Mouse (Mus musculus): ENCODE measurements around the gene Zfp36. TPM values are rescaled to one million over a fixed set of nuclear protein-coding genes. Genes with fewer than 3 reads are reported as not detected.

Gene Zfp36
- polyA plus RNA-seq, 1 experiment from 2014 or later: 18.5 TPM

DNA sequence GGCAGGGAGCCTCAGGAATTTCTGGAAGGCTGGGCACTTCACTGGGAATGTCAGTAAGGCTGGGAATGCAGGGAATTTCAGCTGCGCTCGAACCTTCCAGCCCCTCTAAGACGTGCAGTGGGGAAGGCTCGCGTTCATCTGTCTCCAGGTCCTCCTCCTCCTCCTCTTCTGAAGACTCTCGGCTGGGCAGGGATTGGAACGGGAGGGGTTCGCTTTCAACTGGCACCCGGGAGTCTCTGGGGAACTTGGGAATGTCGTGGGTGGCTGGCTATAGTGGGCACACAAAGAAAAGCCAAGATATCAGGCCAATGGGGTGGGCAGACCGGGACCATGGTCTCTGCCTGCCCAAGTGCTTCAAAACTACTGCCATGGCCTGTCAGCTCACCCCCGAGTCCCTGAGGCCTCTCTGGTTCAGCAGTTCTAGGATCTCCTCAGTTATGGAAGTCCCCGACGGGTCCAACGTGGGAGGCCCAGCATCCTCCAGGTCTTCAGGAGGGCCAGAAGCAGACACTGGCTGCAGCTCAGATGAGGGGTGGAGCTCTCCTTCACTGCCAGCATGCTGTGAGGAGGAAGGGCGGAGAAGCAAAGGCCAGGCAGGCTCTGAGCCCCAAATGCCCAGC is 17.5 kb downstream of the Zfp36 start:
- no peaks in the 10 kb centered on the region for H3K27me3 ChIP-seq (ENCODE audit: control insufficient read depth, insufficient read depth, low read length)
- no peaks in the 10 kb centered on the region for H3K9me3 ChIP-seq (replicated peaks; ENCODE audit: control insufficient read depth, low read length)
- ATAC-seq (replicated peaks; ENCODE audit: extremely low read depth, insufficient read depth, low FRiP score): no peak
- no peak overlapping the region for H3K4me3 ChIP-seq (ENCODE audit: low read length)
- no peak overlapping the region for H3K4me2 ChIP-seq (ENCODE audit: low read depth, low read length)
- peaks cover 15% of the 10 kb centered on the region for H3K4me1 ChIP-seq (ENCODE audit: control insufficient read depth, insufficient read depth, low read length)
- H3K36me3 ChIP-seq (ENCODE audit: control insufficient read depth, insufficient read depth): peaks cover 51% of the 10 kb centered on the region
- 61% methylated on average over 16 of the region's 16 CpGs for WGBS
- no peak overlapping the region for H3K9ac ChIP-seq (ENCODE audit: low read length)
- H3K27ac ChIP-seq (ENCODE audit: low read length): no peak overlapping the region

DNA sequence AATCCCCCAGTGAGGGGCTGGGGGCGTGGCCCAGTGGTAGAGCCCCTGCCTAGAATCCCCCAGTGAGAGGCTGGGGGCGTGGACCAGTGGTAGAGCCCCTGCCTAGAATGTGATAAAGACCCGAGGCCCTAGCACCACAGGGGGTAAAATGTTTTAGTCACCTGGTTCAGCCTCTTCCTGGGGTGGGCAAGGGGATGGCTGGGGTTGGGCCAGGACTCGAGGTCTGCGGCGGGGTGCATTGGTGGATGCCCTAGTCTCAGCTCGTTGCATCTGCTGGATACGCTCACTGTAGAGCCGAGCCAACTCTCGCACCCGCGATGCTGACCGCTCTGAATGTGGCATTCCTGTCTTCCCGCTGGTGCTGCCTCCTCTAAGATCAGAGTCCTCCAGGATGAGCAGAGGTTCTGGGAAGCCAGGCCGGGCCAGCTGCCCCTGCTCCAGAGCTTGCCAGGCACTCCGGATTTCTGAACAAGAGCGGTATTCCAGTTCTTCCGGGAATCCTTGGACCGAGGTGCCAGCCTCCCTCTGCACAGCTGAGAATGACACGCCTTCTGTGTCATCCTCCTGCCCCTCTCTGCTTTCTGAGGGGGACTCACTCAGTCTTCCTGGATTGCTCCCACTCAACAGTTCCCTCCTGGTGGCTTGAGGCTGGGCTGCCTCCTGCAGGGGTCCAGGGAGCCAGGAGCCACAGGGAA is 18.3 kb downstream of the Zfp36 start:
- ATAC-seq (replicated peaks; ENCODE audit: extremely low read depth, insufficient read depth, low FRiP score): no peak
- Histone ChIP-seq H3K9me3 (replicated peaks; ENCODE audit: control insufficient read depth, low read length) (no peaks in the 10 kb centered on the region), H3K4me1 (ENCODE audit: control insufficient read depth, insufficient read depth, low read length) (peaks cover 22% of the 10 kb centered on the region), H3K27me3 (ENCODE audit: control insufficient read depth, insufficient read depth, low read length) (no peaks in the 10 kb centered on the region), H3K4me2 (ENCODE audit: low read depth, low read length) (no peak overlapping the region), H3K36me3 (ENCODE audit: control insufficient read depth, insufficient read depth) (peaks cover 48% of the 10 kb centered on the region), H3K27ac (ENCODE audit: low read length) (no peak overlapping the region), H3K4me3 (ENCODE audit: low read length) (no peak overlapping the region), H3K9ac (ENCODE audit: low read length) (no peak overlapping the region)
- WGBS: 90% methylated on average over 20 of the region's 20 CpGs

- H3K9ac ChIP-seq (ENCODE audit: low read length): no peak overlapping the region
- H3K4me3 ChIP-seq (ENCODE audit: low read length): no peak overlapping the region
- H3K4me2 ChIP-seq (ENCODE audit: low read depth, low read length): no peak overlapping the region
- no peak overlapping the region for H3K27ac ChIP-seq (ENCODE audit: low read length)
- no peaks in the 10 kb centered on the region for H3K27me3 ChIP-seq (ENCODE audit: control insufficient read depth, insufficient read depth, low read length)
- ATAC-seq (replicated peaks; ENCODE audit: extremely low read depth, insufficient read depth, low FRiP score): no peak
- no peaks in the 10 kb centered on the region for H3K9me3 ChIP-seq (replicated peaks; ENCODE audit: control insufficient read depth, low read length)
- H3K36me3 ChIP-seq (ENCODE audit: control insufficient read depth, insufficient read depth): peaks cover 43% of the 10 kb centered on the region
- 83% methylated on average over 6 of the region's 6 CpGs for WGBS
- peaks cover 25% of the 10 kb centered on the region for H3K4me1 ChIP-seq (ENCODE audit: control insufficient read depth, insufficient read depth, low read length)
These were observed 19.8 kb downstream of the Zfp36 start for GRCm38 (mm10) chr7:28360291-28360690.

DNA sequence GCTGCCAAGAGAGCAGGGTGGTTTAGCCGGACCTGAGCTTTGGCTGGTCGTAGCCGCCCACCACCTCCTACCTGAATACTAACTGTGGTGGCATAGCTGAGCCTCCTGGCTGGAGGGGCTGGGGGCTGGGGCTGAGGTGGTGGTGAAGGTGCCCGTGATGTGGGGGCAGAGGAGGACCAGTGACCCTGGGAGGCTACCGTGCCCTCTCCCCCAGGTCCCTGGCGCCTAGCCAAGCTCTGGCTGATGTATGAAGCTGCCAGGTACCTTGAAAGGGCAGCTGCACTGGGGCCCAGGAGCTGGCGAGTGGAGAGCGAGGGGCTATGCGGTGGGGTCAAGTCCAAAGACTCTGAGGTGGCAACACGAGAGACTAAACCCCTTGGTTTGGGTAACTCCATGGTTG is 20.2 kb downstream of the Zfp36 start:
- Histone ChIP-seq H3K27me3 (ENCODE audit: control insufficient read depth, insufficient read depth, low read length) (no peaks in the 10 kb centered on the region), H3K4me1 (ENCODE audit: control insufficient read depth, insufficient read depth, low read length) (peaks cover 25% of the 10 kb centered on the region), H3K9me3 (replicated peaks; ENCODE audit: control insufficient read depth, low read length) (no peaks in the 10 kb centered on the region), H3K4me3 (ENCODE audit: low read length) (no peak overlapping the region), H3K9ac (ENCODE audit: low read length) (no peak overlapping the region), H3K36me3 (ENCODE audit: control insufficient read depth, insufficient read depth) (peaks cover 39% of the 10 kb centered on the region), H3K4me2 (ENCODE audit: low read depth, low read length) (no peak overlapping the region), H3K27ac (ENCODE audit: low read length) (no peak overlapping the region)
- ATAC-seq (replicated peaks; ENCODE audit: extremely low read depth, insufficient read depth, low FRiP score): no peak
- WGBS: 78% methylated on average over 10 of the region's 10 CpGs

- no peak for ATAC-seq (replicated peaks; ENCODE audit: extremely low read depth, insufficient read depth, low FRiP score)
- H3K36me3 ChIP-seq (ENCODE audit: control insufficient read depth, insufficient read depth): peaks cover 44% of the 10 kb centered on the region
- H3K9me3 ChIP-seq (replicated peaks; ENCODE audit: control insufficient read depth, low read length): no peaks in the 10 kb centered on the region
- no peak overlapping the region for H3K4me3 ChIP-seq (ENCODE audit: low read length)
- peaks cover 25% of the 10 kb centered on the region for H3K4me1 ChIP-seq (ENCODE audit: control insufficient read depth, insufficient read depth, low read length)
- peak overlapping the region; percentile 84 for H3K27ac ChIP-seq (ENCODE audit: low read length)
- WGBS: 57% methylated on average over 7 of the region's 7 CpGs
- H3K9ac ChIP-seq (ENCODE audit: low read length): peak overlapping the region; percentile 54; the same call in 1 of the 2 replicates
- no peaks in the 10 kb centered on the region for H3K27me3 ChIP-seq (ENCODE audit: control insufficient read depth, insufficient read depth, low read length)
- H3K4me2 ChIP-seq (ENCODE audit: low read depth, low read length): no peak overlapping the region
These were observed 21.6 kb downstream of the Zfp36 start for GRCm38 (mm10) chr7:28358431-28358830.

DNA sequence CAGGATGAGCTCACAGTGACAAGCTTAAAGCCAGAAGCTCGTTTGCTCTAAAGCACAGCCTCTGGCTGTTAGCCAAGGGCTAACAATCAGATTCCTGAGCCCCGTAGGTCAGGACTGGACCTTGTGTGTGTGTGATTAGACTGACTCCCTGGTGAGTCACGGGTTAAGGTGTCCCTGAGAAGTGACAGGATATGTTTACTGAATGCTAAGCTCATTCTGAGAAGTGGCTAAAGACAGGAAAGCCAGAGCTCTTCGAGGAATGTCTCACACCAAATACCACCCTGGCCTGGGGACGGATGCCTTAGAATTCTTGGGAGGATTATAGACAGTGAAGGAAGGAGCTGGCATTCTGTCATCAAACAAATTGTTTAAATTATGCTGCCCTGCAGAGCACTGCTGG is 22.1 kb downstream of the Zfp36 start:
- no peak overlapping the region for H3K4me3 ChIP-seq (ENCODE audit: low read length)
- ATAC-seq (replicated peaks; ENCODE audit: extremely low read depth, insufficient read depth, low FRiP score): peak; percentile 35
- WGBS: 2% methylated on average over 5 of the region's 5 CpGs
- H3K4me1 ChIP-seq (ENCODE audit: control insufficient read depth, insufficient read depth, low read length): peaks cover 25% of the 10 kb centered on the region
- peak overlapping the region; percentile 84 for H3K27ac ChIP-seq (ENCODE audit: low read length)
- peaks cover 49% of the 10 kb centered on the region for H3K36me3 ChIP-seq (ENCODE audit: control insufficient read depth, insufficient read depth)
- no peaks in the 10 kb centered on the region for H3K9me3 ChIP-seq (replicated peaks; ENCODE audit: control insufficient read depth, low read length)
- no peaks in the 10 kb centered on the region for H3K27me3 ChIP-seq (ENCODE audit: control insufficient read depth, insufficient read depth, low read length)
- peak overlapping the region; percentile 39 for H3K4me2 ChIP-seq (ENCODE audit: low read depth, low read length)
- peak overlapping the region; percentile 54 for H3K9ac ChIP-seq (ENCODE audit: low read length)

DNA sequence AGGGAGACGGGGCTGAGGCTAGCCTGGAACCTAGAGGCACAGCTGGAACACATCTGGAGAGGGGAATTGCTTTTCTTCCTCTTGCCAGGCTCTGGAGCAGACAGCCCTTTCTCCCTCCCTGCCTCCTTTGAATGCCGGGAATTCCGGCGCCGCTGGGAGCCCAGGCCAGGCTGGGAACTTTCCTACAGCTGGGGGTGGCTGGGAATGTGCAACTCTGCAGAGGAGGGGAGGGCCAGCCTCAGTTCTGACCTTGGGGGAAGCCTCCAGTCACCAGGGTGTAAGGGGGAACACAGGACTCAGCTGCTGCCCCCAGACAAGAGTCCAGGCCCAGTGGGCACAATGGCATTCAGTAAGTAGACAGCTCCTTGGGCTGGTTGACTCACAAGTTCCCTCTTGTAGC is 23.1 kb downstream of the Zfp36 start:
- H3K4me1 ChIP-seq (ENCODE audit: control insufficient read depth, insufficient read depth, low read length): peaks cover 22% of the 10 kb centered on the region
- peak overlapping the region; percentile 24; the same call in 1 of the 2 replicates for H3K4me2 ChIP-seq (ENCODE audit: low read depth, low read length)
- peak overlapping the region; percentile 53 for H3K9ac ChIP-seq (ENCODE audit: low read length)
- H3K36me3 ChIP-seq (ENCODE audit: control insufficient read depth, insufficient read depth): peaks cover 51% of the 10 kb centered on the region
- ATAC-seq (replicated peaks; ENCODE audit: extremely low read depth, insufficient read depth, low FRiP score): peak; percentile 67
- peak overlapping the region; percentile 84 for H3K27ac ChIP-seq (ENCODE audit: low read length)
- no peaks in the 10 kb centered on the region for H3K27me3 ChIP-seq (ENCODE audit: control insufficient read depth, insufficient read depth, low read length)
- H3K9me3 ChIP-seq (replicated peaks; ENCODE audit: control insufficient read depth, low read length): no peaks in the 10 kb centered on the region
- 2% methylated on average over 5 of the region's 5 CpGs for WGBS
- no peak overlapping the region for H3K4me3 ChIP-seq (ENCODE audit: low read length)

GRCm38 (mm10) chr7:28355221-28355620 is 24.8 kb downstream of the Zfp36 start:
- 90% methylated on average over 3 of the region's 3 CpGs for WGBS
- Histone ChIP-seq H3K27me3 (ENCODE audit: control insufficient read depth, insufficient read depth, low read length) (no peaks in the 10 kb centered on the region), H3K9me3 (replicated peaks; ENCODE audit: control insufficient read depth, low read length) (no peaks in the 10 kb centered on the region), H3K4me1 (ENCODE audit: control insufficient read depth, insufficient read depth, low read length) (peaks cover 30% of the 10 kb centered on the region), H3K36me3 (ENCODE audit: control insufficient read depth, insufficient read depth) (peaks cover 39% of the 10 kb centered on the region), H3K9ac (ENCODE audit: low read length) (no peak overlapping the region), H3K27ac (ENCODE audit: low read length) (no peak overlapping the region), H3K4me2 (ENCODE audit: low read depth, low read length) (no peak overlapping the region), H3K4me3 (ENCODE audit: low read length) (no peak overlapping the region)
- ATAC-seq (replicated peaks; ENCODE audit: extremely low read depth, insufficient read depth, low FRiP score): no peak

- peaks cover 35% of the 10 kb centered on the region for H3K4me1 ChIP-seq (ENCODE audit: control insufficient read depth, insufficient read depth, low read length)
- no peak overlapping the region for H3K9ac ChIP-seq (ENCODE audit: low read length)
- H3K27me3 ChIP-seq (ENCODE audit: control insufficient read depth, insufficient read depth, low read length): no peaks in the 10 kb centered on the region
- H3K36me3 ChIP-seq (ENCODE audit: control insufficient read depth, insufficient read depth): peaks cover 33% of the 10 kb centered on the region
- no peak overlapping the region for H3K27ac ChIP-seq (ENCODE audit: low read length)
- H3K9me3 ChIP-seq (replicated peaks; ENCODE audit: control insufficient read depth, low read length): no peaks in the 10 kb centered on the region
- ATAC-seq (replicated peaks; ENCODE audit: extremely low read depth, insufficient read depth, low FRiP score): no peak
- no peak overlapping the region for H3K4me2 ChIP-seq (ENCODE audit: low read depth, low read length)
- H3K4me3 ChIP-seq (ENCODE audit: low read length): no peak overlapping the region
- WGBS: 91% methylated on average over 3 of the region's 3 CpGs
These were observed 25.5 kb downstream of the Zfp36 start for GRCm38 (mm10) chr7:28354596-28354995.
